Mouse (Mus musculus): ENCODE measurements around the gene Itpkb. TPM values are rescaled to one million over a fixed set of nuclear protein-coding genes. Genes with fewer than 3 reads are reported as not detected.
A peak's percentile ranks its signal among the peaks of the same experiment; 100 is the strongest.

Itpkb gene
- polyA plus RNA-seq, 1 experiment from 2014 or later, result 5.0 TPM

DNA sequence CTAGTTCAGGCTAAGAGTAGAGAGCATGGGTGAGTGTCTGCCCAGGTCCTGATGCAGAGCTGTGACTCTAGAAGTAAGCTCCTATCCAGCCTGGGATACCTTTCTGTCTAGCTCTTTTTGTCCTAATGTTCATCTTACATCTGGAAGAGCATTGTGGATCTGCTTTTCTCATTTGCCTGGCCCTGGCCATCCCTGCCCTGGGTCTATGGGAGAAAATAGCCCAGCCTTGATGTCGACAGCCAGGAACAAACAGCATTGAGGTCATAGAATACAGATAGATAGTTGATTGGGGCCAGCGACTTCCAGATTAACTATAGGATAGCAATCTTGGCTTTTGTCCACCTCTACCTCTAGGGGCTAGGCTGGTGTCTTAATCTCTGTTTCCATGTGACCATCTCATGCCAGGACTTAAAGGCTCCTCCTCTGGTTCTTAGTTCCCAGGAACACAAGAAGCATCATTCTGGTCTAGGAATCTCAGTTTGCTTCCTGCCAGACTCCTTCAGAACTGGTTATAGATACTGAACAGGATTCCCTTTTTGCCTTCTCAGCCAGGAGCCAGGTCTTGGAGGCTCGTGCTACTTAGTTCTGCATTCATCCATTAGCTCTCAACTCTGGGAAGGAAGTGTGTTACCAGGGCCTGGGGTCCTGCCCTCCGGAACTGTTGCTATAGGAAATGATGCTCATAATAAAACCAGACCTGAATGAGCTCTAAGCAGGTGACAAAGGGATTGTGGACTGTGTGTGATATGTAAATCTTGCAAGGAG is 70.6 kb downstream of the Itpkb start:
- Histone ChIP-seq H3K4me3 (no peak overlapping the region), H3K27ac (replicated peaks) (peak overlapping the region; percentile 95), H3K36me3 (no peaks in the 10 kb centered on the region), H3K27me3 (replicated peaks) (no peaks in the 10 kb centered on the region), H3K4me2 (no peak overlapping the region), H3K9me3 (no peaks in the 10 kb centered on the region), H3K9ac (no peak overlapping the region; the same call in 1 of the 2 replicates), H3K4me1 (peaks cover 65% of the 10 kb centered on the region)
- 49% methylated on average over 4 of the region's 4 CpGs for WGBS
- no peak for ATAC-seq (ENCODE audit: extremely low read depth, insufficient number of reproducible peaks, low FRiP score, low TSS enrichment)

DNA sequence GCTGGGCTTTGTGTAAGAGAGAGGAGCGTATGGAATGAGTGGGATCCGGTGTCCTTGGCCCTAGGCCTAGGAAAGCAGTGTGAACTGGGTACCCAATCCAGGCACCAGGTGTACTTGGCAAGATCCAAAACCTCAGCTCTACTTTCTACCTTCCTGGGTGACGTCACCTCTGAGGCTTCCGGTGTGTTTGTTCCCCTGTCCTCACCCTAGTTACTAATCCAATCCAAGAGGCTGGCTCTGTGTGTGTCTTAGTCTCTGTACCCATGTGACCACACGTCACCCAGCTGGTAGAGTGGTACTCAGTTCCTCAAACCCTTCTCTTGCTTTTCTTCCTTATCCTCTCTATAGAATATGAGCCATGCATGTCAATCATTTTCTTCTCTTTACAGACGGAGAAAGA is 71.4 kb downstream of the Itpkb start:
- Histone ChIP-seq H3K27me3 (replicated peaks) (no peaks in the 10 kb centered on the region), H3K9me3 (no peaks in the 10 kb centered on the region), H3K36me3 (no peaks in the 10 kb centered on the region), H3K9ac (no peak overlapping the region; the same call in 1 of the 2 replicates), H3K4me1 (peaks cover 74% of the 10 kb centered on the region), H3K27ac (replicated peaks) (peak overlapping the region; percentile 95), H3K4me2 (no peak overlapping the region), H3K4me3 (no peak overlapping the region)
- 78% methylated on average over 6 of the region's 6 CpGs for WGBS
- ATAC-seq (ENCODE audit: extremely low read depth, insufficient number of reproducible peaks, low FRiP score, low TSS enrichment), result no peak

GRCm38 (mm10) chr1:180402481-180403081 is 72.3 kb downstream of the Itpkb start:
- peak overlapping the region; percentile 95 for H3K27ac ChIP-seq (replicated peaks)
- WGBS, result 55% methylated on average over 11 of the region's 11 CpGs
- no peak overlapping the region for H3K4me3 ChIP-seq
- H3K27me3 ChIP-seq (replicated peaks), result no peaks in the 10 kb centered on the region
- peaks cover 79% of the 10 kb centered on the region for H3K4me1 ChIP-seq
- no peak overlapping the region for H3K9ac ChIP-seq
- ATAC-seq (ENCODE audit: extremely low read depth, insufficient number of reproducible peaks, low FRiP score, low TSS enrichment), result no peak
- H3K36me3 ChIP-seq, result no peaks in the 10 kb centered on the region
- no peaks in the 10 kb centered on the region for H3K9me3 ChIP-seq
- H3K4me2 ChIP-seq, result no peak overlapping the region

GRCm38 (mm10) chr1:180403357-180403693 is 73.0 kb downstream of the Itpkb start:
- H3K9ac ChIP-seq, result peak overlapping the region; percentile 71
- H3K27me3 ChIP-seq (replicated peaks), result no peaks in the 10 kb centered on the region
- peaks cover 86% of the 10 kb centered on the region for H3K4me1 ChIP-seq
- 73% methylated on average over 8 of the region's 8 CpGs for WGBS
- no peaks in the 10 kb centered on the region for H3K36me3 ChIP-seq
- peak overlapping the region; percentile 95 for H3K27ac ChIP-seq (replicated peaks)
- no peaks in the 10 kb centered on the region for H3K9me3 ChIP-seq
- peak overlapping the region; percentile 59 for H3K4me2 ChIP-seq
- H3K4me3 ChIP-seq, result no peak overlapping the region
- ATAC-seq (ENCODE audit: extremely low read depth, insufficient number of reproducible peaks, low FRiP score, low TSS enrichment), result no peak

- ATAC-seq (ENCODE audit: extremely low read depth, insufficient number of reproducible peaks, low FRiP score, low TSS enrichment), result 0 out of 2 replicates have a peak, but pooled peaks have one; percentile 33
- peak overlapping the region; percentile 59 for H3K4me2 ChIP-seq
- H3K36me3 ChIP-seq, result no peaks in the 10 kb centered on the region
- peak overlapping the region; percentile 5; the same call in 1 of the 2 replicates for H3K4me3 ChIP-seq
- WGBS, result 34% methylated on average over 32 of the region's 32 CpGs
- no peaks in the 10 kb centered on the region for H3K27me3 ChIP-seq (replicated peaks)
- peaks cover 92% of the 10 kb centered on the region for H3K4me1 ChIP-seq
- H3K27ac ChIP-seq (replicated peaks), result peak overlapping the region; percentile 95
- peak overlapping the region; percentile 71 for H3K9ac ChIP-seq
- H3K9me3 ChIP-seq, result no peaks in the 10 kb centered on the region
Measured at GRCm38 (mm10) chr1:180403694-180404606, 73.7 kb downstream of the Itpkb start.

GRCm38 (mm10) chr1:180404706-180405105 is 74.4 kb downstream of the Itpkb start:
- H3K4me2 ChIP-seq, result peak overlapping the region; percentile 59; the same call in 1 of the 2 replicates
- H3K9me3 ChIP-seq, result no peaks in the 10 kb centered on the region
- peak overlapping the region; percentile 71 for H3K9ac ChIP-seq
- peak overlapping the region; percentile 95 for H3K27ac ChIP-seq (replicated peaks)
- H3K36me3 ChIP-seq, result no peaks in the 10 kb centered on the region
- H3K4me3 ChIP-seq, result no peak overlapping the region
- ATAC-seq (ENCODE audit: extremely low read depth, insufficient number of reproducible peaks, low FRiP score, low TSS enrichment), result no peak
- no peaks in the 10 kb centered on the region for H3K27me3 ChIP-seq (replicated peaks)
- 82% methylated on average over 3 of the region's 3 CpGs for WGBS
- H3K4me1 ChIP-seq, result peaks cover 99% of the 10 kb centered on the region

DNA sequence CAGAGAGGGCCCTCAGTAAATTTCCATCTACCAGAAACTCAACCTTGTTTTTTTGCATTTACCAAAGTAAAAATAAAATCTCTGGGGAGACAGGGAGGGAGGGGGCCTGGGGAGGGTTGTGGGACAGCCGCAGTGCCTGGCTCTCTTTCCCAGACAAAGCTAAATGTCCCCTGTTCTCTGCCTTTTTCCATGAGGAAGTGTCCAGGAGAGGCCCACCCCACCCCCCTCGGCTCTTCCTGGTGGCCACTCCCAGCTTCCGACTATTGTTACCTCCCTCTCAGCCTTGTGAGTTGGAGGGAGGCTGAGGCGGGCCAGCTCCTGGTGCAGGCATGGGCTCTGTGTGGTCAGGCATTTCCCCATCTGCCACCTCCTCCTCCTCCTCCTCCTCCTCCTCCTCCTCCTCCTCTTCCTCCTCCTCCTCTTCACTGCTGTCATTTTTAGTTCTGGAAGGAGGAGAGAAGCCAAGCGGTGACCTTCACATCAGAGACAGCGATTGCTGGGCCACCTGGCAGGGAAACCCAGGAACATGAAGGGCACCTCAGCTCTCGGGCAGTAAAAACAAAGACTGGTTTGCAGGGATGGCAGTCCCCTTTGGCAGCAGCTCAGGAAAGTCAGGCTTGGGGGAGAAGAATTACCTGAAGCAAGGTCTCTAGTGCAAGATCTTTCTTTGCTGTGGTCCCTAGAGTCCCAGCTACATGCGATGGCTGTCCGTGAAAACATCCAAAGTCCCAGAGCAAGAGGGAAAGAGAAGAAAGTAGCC is 75.5 kb downstream of the Itpkb start:
- Histone ChIP-seq H3K27ac (replicated peaks) (peak overlapping the region; percentile 95), H3K4me1 (peaks cover 99% of the 10 kb centered on the region), H3K36me3 (no peaks in the 10 kb centered on the region), H3K9me3 (no peaks in the 10 kb centered on the region), H3K4me3 (no peak overlapping the region), H3K9ac (peak overlapping the region; percentile 6; the same call in 1 of the 2 replicates), H3K4me2 (no peak overlapping the region), H3K27me3 (replicated peaks) (no peaks in the 10 kb centered on the region)
- no peak for ATAC-seq (ENCODE audit: extremely low read depth, insufficient number of reproducible peaks, low FRiP score, low TSS enrichment)
- 68% methylated on average over 9 of the region's 9 CpGs for WGBS

GRCm38 (mm10) chr1:180406336-180407035 is 76.2 kb downstream of the Itpkb start:
- Histone ChIP-seq H3K4me2 (no peak overlapping the region), H3K9me3 (no peaks in the 10 kb centered on the region), H3K27me3 (replicated peaks) (no peaks in the 10 kb centered on the region), H3K27ac (replicated peaks) (peak overlapping the region; percentile 63; the same call in 1 of the 2 replicates), H3K4me1 (peaks cover 99% of the 10 kb centered on the region), H3K36me3 (no peaks in the 10 kb centered on the region), H3K4me3 (no peak overlapping the region), H3K9ac (peak overlapping the region; percentile 6; the same call in 1 of the 2 replicates)
- no peak for ATAC-seq (ENCODE audit: extremely low read depth, insufficient number of reproducible peaks, low FRiP score, low TSS enrichment)
- WGBS, result 58% methylated on average over 11 of the region's 11 CpGs

GRCm38 (mm10) chr1:180407171-180407671 is 76.9 kb downstream of the Itpkb start:
- no peaks in the 10 kb centered on the region for H3K27me3 ChIP-seq (replicated peaks)
- H3K36me3 ChIP-seq, result no peaks in the 10 kb centered on the region
- H3K4me1 ChIP-seq, result peaks cover 91% of the 10 kb centered on the region
- no peak for ATAC-seq (ENCODE audit: extremely low read depth, insufficient number of reproducible peaks, low FRiP score, low TSS enrichment)
- no peaks in the 10 kb centered on the region for H3K9me3 ChIP-seq
- WGBS, result 16% methylated on average over 16 of the region's 16 CpGs
- peak overlapping the region; percentile 72 for H3K9ac ChIP-seq
- H3K27ac ChIP-seq (replicated peaks), result peak overlapping the region; percentile 54
- H3K4me3 ChIP-seq, result peak overlapping the region; percentile 38
- peak overlapping the region; percentile 63 for H3K4me2 ChIP-seq

Measured in heart, embryonic 13.5 days (tissue).